Mouse (Mus musculus) liver (tissue): ENCODE measurements around the gene Snapc3.
"Not testable (repeated sequence)": the region's sequence is repeated elsewhere in the genome, so short reads cannot be mapped to it uniquely, and the experiment has no call there.

ENCODE experiments used
- DNase-seq: peaks from one replicate; pipeline ENCODE4 v3.0.0-alpha.2; 2020; ENCODE audit warnings: mixed read lengths

The Snapc3 gene

DNA sequence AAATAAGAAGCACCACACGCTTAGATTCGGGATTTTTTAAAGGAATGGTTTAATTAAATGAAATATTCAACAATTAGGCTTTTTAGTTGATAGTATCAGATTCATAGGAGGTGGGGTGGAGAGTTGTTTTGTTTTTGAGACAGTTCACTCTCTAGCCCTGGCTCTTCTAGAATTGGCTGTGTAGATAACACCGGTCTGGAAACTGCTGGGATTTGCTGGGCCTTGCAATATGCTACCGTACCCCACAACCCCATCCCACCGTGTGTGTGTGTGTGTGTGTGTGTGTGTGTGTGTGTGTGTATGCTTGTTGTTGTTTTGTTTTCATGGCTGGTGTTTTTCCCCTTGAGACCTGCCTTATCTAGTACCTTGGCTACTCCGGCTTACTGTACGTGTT is 83.5 kb downstream of the Snapc3 start:
- no peak for DNase-seq

- no peak for DNase-seq
Measured at GRCm38 (mm10) chr4:83509600-83509999, 92.1 kb downstream of the Snapc3 start.

DNA sequence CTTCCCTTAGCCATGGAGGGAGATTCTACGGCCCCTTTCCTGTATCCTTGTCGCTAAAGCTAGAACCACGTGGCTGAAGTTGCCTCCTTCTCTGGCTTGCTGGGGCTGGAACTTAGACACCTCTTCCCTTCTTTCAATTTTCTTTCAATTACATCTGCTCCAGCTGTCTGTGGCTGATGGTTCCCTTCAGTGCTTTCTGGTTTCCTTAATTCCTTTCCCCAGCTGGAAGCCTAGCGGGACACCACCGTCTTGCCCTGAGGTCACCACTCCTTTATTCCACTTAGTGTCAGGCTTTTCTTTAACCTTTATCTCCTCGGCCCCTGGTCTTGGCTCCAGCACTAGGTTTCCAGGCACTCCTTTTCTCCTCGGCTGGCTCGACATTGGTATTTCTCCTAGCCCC is 93.6 kb downstream of the Snapc3 start:
- DNase-seq: no peak

DNA sequence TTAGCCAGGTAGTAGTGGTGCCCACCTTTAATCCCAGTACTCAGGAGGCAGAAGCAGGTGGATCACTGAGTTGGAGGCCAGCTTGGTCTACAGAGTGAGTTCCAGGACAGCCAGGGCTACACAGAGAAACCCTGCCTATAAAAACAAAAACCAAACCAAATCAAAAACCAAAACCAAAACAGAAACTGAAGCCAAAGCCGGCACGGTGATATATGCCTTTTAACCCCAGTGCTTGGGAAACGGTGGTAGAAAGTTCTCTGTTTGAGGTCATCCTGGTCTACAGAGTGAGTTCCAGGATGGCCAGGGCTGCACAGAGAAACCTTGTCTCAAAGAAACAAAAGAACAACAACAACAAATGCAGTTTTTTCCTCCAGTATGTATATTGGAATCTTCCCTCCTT is 94.7 kb downstream of the Snapc3 start:
- DNase-seq: no peak

GRCm38 (mm10) chr4:83512644-83513043 is 95.1 kb downstream of the Snapc3 start:
- no peak for DNase-seq

DNA sequence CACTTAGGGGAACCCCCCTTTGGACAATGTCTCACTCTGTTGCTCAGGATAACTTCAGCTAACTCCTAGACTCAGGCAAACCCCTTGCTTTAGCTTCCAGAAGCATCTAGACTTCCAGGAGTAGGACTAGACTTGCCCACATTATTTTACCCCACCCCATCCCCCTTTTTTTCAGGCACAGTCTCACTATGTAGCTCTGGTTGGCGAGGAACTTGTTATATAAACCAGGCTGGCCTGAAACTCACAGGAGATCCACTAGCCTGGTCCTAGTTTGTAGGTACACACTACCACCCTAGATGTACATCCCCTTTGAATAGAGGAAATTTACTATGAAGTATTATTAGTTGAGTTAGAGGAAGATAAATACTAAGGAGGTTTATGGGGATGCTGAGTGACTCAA is 96.7 kb downstream of the Snapc3 start:
- no peak for DNase-seq

DNA sequence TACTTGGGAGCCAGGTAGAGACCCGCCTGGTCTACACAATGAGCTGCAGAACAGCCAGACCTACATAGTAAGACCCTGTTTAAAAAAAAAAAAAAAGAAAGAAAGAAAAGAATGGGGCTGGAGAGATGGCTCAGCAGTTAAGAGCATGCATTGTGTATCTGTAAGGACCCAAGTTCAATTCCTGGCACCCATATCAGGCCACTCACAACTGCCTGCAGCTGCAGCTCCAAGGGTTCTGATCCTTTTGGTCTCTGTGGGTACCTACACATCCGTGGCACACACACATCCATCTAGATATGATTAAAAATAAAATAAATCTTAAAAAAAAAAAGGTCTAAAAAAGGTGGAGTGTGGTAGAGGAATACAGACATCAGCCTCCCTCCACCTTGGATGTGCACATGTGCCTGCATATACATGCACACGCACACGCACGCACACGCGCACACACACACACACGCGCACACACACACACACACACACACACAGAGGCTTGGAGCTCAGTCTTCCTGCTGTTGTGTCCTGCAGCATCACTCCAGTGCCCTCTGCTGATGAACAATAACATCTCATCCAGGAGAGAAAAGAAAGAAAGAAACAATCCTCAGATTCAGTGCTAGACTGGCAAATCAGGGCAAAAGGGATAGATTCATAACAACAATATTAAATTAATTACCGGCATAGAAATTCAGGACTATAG is 97.6 kb downstream of the Snapc3 start:
- DNase-seq: no peak

GRCm38 (mm10) chr4:83516144-83516543 is 98.6 kb downstream of the Snapc3 start:
- DNase-seq: not testable (repeated sequence)
